Mouse (Mus musculus): ENCODE results near the gene R3hdm2.

R3hdm2 gene

GRCm38 (mm10) chr10:127546505-127546904, 166.4 kb downstream of the R3hdm2 start:
- no peak for DNase-seq

DNA sequence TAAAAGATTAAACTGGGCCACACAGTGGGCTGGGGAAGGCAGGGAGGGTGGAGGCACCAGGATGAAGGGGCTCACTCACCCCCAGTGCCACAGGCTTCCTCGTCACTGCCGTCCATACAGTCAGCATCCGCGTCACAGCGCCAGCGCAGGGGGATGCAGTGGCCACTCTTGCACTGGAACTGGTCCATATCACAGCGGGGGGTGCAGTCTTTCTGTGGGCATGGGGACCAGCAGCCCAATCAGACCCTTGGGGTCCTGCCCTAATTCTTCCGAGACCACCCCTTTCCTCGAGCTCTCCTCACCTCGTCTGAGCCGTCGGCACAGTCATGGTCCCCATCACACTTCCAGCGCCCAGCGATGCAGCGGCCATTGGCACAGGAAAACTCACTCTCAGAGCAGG, 168.1 kb downstream of the R3hdm2 start:
- no peak for DNase-seq

Data from embryo, embryonic 11 days (tissue).